Mouse (Mus musculus) erythroblast, embryonic 14.5 days (primary cell): ENCODE data around the gene Gm17555.

Source experiments
- GATA1 ChIP-seq: IDR thresholded peaks from 2 replicates; pipeline ENCODE4 v1.6.1; 2012; ENCODE audit warnings: low read length, inconsistent platforms, mixed read lengths
- TAL1 ChIP-seq: IDR thresholded peaks from 3 replicates; pipeline ENCODE4 v1.6.1; 2012; ENCODE audit warnings: low read length, inconsistent platforms, mixed read lengths

- TF ChIP-seq GATA1, result no peak
- no peak for TF ChIP-seq TAL1
Measured at GRCm38 (mm10) chr2:126227581-126227980, 12.7 kb downstream of the Gm17555 start.
